Mouse (Mus musculus): Measurements from ENCODE around the gene Cadm3.

GRCm38 (mm10) chr1:173345112-173345511, 22.4 kb downstream of the Cadm3 start:
- TF ChIP-seq CTCF (IDR thresholded peaks at IDR 0.05; ENCODE audit: control insufficient read depth, insufficient read depth, insufficient read length) (no peak), MYOD1 (IDR thresholded peaks at IDR 0.05; ENCODE audit: control insufficient read depth, insufficient read length, low read depth) (no peak), MAX (IDR thresholded peaks at IDR 0.05) (no peak)
